Mouse (Mus musculus) hindbrain, embryonic 13.5 days (tissue): Measurements from ENCODE around the gene Fam102a. TPM values are rescaled to one million over a fixed set of nuclear protein-coding genes. Genes with fewer than 3 reads are reported as not detected.

Experiments used
- ATAC-seq: fragments of 200-750 bp; cut with Nextera tagmentation; 2 replicates; pipeline ENCODE4 v1.8.0; 2017; ENCODE audit warnings: moderate TSS enrichment; ENCODE audit not compliant: low FRiP score
- H3K27ac ChIP-seq: fragments of 300-500 bp; sonication (generic); 2 replicates; pipeline ENCODE4 v1.5.1; 2015; ENCODE audit warnings: inconsistent platforms, mild to moderate bottlenecking, moderate library complexity
- H3K27me3 ChIP-seq: fragments of 300-500 bp; sonication (generic); 2 replicates; pipeline ENCODE4 v1.6.1; 2015; ENCODE audit warnings: mild to moderate bottlenecking, inconsistent platforms
- H3K36me3 ChIP-seq: fragments of 300-500 bp; sonication (generic); 2 replicates; pipeline ENCODE4 v1.6.1; 2015; ENCODE audit warnings: mild to moderate bottlenecking, inconsistent platforms
- H3K4me1 ChIP-seq: fragments of 300-500 bp; sonication (generic); replicated peaks from 2 replicates; pipeline ENCODE4 v1.6.1; 2015; ENCODE audit warnings: inconsistent platforms
- H3K4me2 ChIP-seq: fragments of 300-500 bp; sonication (generic); 2 replicates; pipeline ENCODE4 v1.6.1; 2015; ENCODE audit warnings: inconsistent platforms, mild to moderate bottlenecking, moderate library complexity
- H3K4me3 ChIP-seq: fragments of 300-500 bp; sonication (generic); 2 replicates; pipeline ENCODE4 v1.5.1; 2015; ENCODE audit warnings: mild to moderate bottlenecking, inconsistent platforms
- H3K9ac ChIP-seq: fragments of 300-500 bp; sonication (generic); 2 replicates; pipeline ENCODE4 v1.6.1; 2015; ENCODE audit warnings: mild to moderate bottlenecking, inconsistent platforms
- H3K9me3 ChIP-seq: fragments of 300-500 bp; sonication (generic); 2 replicates; pipeline ENCODE4 v1.6.1; 2016; ENCODE audit warnings: inconsistent platforms
- WGBS: fragments of 180-500 bp; shearing (Covaris S2); methylation state at CpG from one replicate; pipeline ENCODE4 v1.1.7; 2015; 5-methylcytosine and 5-hydroxymethylcytosine counted together
- polyA plus RNA-seq: library from polyadenylated mRNA; unstranded; fragments of >200 nt; fragmentation: Nextera tagmentation; extraction: Ambion mirVana; gene quantifications from 2 replicates; pipeline ENCODE4 v1.2.1, GENCODE M21; 2015

Gene Fam102a
- polyA plus RNA-seq, 1 experiment from 2014 or later, result 7.1 TPM

- peak overlapping the region; percentile 96 for H3K9ac ChIP-seq
- H3K4me2 ChIP-seq, result peak overlapping the region; percentile 81
- H3K27ac ChIP-seq, result peak overlapping the region; percentile 97
- H3K9me3 ChIP-seq, result no peaks in the 10 kb centered on the region
- ATAC-seq, result no peak
- no peaks in the 10 kb centered on the region for H3K36me3 ChIP-seq
- peak overlapping the region; percentile 94 for H3K4me3 ChIP-seq
- H3K4me1 ChIP-seq, result peaks cover 79% of the 10 kb centered on the region
- H3K27me3 ChIP-seq, result no peaks in the 10 kb centered on the region
- WGBS, result 13% methylated on average over 9 of the region's 9 CpGs
These were observed 2.3 kb downstream of the Fam102a start for GRCm38 (mm10) chr2:32537360-32537905.

- peak overlapping the region; percentile 94 for H3K4me3 ChIP-seq
- WGBS, result 76% methylated on average over 5 of the region's 5 CpGs
- no peak for ATAC-seq
- H3K27ac ChIP-seq, result no peak overlapping the region
- H3K9ac ChIP-seq, result peak overlapping the region; percentile 96
- H3K4me1 ChIP-seq, result peaks cover 84% of the 10 kb centered on the region
- no peaks in the 10 kb centered on the region for H3K27me3 ChIP-seq
- no peaks in the 10 kb centered on the region for H3K36me3 ChIP-seq
- H3K4me2 ChIP-seq, result peak overlapping the region; percentile 81
- H3K9me3 ChIP-seq, result no peaks in the 10 kb centered on the region
These were observed 2.8 kb downstream of the Fam102a start for GRCm38 (mm10) chr2:32537941-32538340.

GRCm38 (mm10) chr2:32538461-32538860 lies 3.3 kb downstream of the Fam102a start:
- Histone ChIP-seq H3K36me3 (no peaks in the 10 kb centered on the region), H3K4me2 (peak overlapping the region; percentile 81), H3K4me3 (peak overlapping the region; percentile 94), H3K4me1 (peaks cover 87% of the 10 kb centered on the region), H3K27me3 (no peaks in the 10 kb centered on the region), H3K9me3 (no peaks in the 10 kb centered on the region), H3K9ac (peak overlapping the region; percentile 96; the same call in 1 of the 2 replicates), H3K27ac (no peak overlapping the region)
- no peak for ATAC-seq
- 69% methylated on average over 4 of the region's 4 CpGs for WGBS

GRCm38 (mm10) chr2:32539452-32539981 lies 4.4 kb downstream of the Fam102a start:
- Histone ChIP-seq H3K9me3 (no peaks in the 10 kb centered on the region), H3K27me3 (no peaks in the 10 kb centered on the region), H3K27ac (no peak overlapping the region), H3K4me2 (peak overlapping the region; percentile 81; the same call in 1 of the 2 replicates), H3K4me1 (peaks cover 77% of the 10 kb centered on the region), H3K4me3 (no peak overlapping the region), H3K36me3 (no peaks in the 10 kb centered on the region), H3K9ac (0 out of 2 replicates have a peak overlapping the region, but pooled peaks have one; percentile 96)
- ATAC-seq, result no peak
- WGBS, result 81% methylated on average over 14 of the region's 14 CpGs

- Histone ChIP-seq H3K4me1 (peaks cover 68% of the 10 kb centered on the region), H3K9me3 (no peaks in the 10 kb centered on the region), H3K4me3 (no peak overlapping the region), H3K27ac (no peak overlapping the region), H3K27me3 (no peaks in the 10 kb centered on the region), H3K36me3 (no peaks in the 10 kb centered on the region), H3K9ac (no peak overlapping the region), H3K4me2 (no peak overlapping the region)
- 96% methylated on average over 2 of the region's 2 CpGs for WGBS
- ATAC-seq, result no peak
These were observed 6.3 kb downstream of the Fam102a start for GRCm38 (mm10) chr2:32541333-32541908.

- Histone ChIP-seq H3K4me3 (no peak overlapping the region), H3K9me3 (no peaks in the 10 kb centered on the region), H3K9ac (no peak overlapping the region), H3K36me3 (no peaks in the 10 kb centered on the region), H3K4me2 (no peak overlapping the region), H3K27me3 (no peaks in the 10 kb centered on the region), H3K4me1 (peaks cover 62% of the 10 kb centered on the region), H3K27ac (no peak overlapping the region)
- ATAC-seq, result no peak
- 95% methylated on average over 4 of the region's 4 CpGs for WGBS
These were observed 6.9 kb downstream of the Fam102a start for GRCm38 (mm10) chr2:32541986-32542573.

- no peaks in the 10 kb centered on the region for H3K9me3 ChIP-seq
- H3K4me3 ChIP-seq, result no peak overlapping the region
- peaks cover 56% of the 10 kb centered on the region for H3K4me1 ChIP-seq
- H3K4me2 ChIP-seq, result no peak overlapping the region
- no peaks in the 10 kb centered on the region for H3K27me3 ChIP-seq
- H3K36me3 ChIP-seq, result no peaks in the 10 kb centered on the region
- no peak overlapping the region for H3K27ac ChIP-seq
- 83% methylated on average over 3 of the region's 3 CpGs for WGBS
- no peak for ATAC-seq
- H3K9ac ChIP-seq, result no peak overlapping the region
These were observed 7.9 kb downstream of the Fam102a start for GRCm38 (mm10) chr2:32543031-32543449.

- Histone ChIP-seq H3K4me2 (no peak overlapping the region), H3K9ac (no peak overlapping the region), H3K27me3 (no peaks in the 10 kb centered on the region), H3K36me3 (peaks cover 6% of the 10 kb centered on the region; the same call in 1 of the 2 replicates), H3K9me3 (no peaks in the 10 kb centered on the region), H3K4me1 (peaks cover 32% of the 10 kb centered on the region), H3K27ac (0 out of 2 replicates have a peak overlapping the region, but pooled peaks have one; percentile 14), H3K4me3 (no peak overlapping the region)
- 77% methylated on average over 1 of the region's 1 CpGs for WGBS
- no peak for ATAC-seq
These were observed 11.8 kb downstream of the Fam102a start for GRCm38 (mm10) chr2:32546951-32547350.

GRCm38 (mm10) chr2:32547380-32547779 lies 12.2 kb downstream of the Fam102a start:
- H3K9me3 ChIP-seq, result no peaks in the 10 kb centered on the region
- H3K9ac ChIP-seq, result no peak overlapping the region
- H3K27me3 ChIP-seq, result no peaks in the 10 kb centered on the region
- peaks cover 28% of the 10 kb centered on the region for H3K4me1 ChIP-seq
- WGBS, result 86% methylated on average over 5 of the region's 5 CpGs
- no peak for ATAC-seq
- H3K4me3 ChIP-seq, result no peak overlapping the region
- no peak overlapping the region for H3K4me2 ChIP-seq
- H3K27ac ChIP-seq, result 0 out of 2 replicates have a peak overlapping the region, but pooled peaks have one; percentile 14
- peaks cover 6% of the 10 kb centered on the region; the same call in 1 of the 2 replicates for H3K36me3 ChIP-seq

GRCm38 (mm10) chr2:32547964-32548739 lies 13.0 kb downstream of the Fam102a start:
- ATAC-seq, result no peak
- no peak overlapping the region for H3K9ac ChIP-seq
- H3K27me3 ChIP-seq, result no peaks in the 10 kb centered on the region
- no peaks in the 10 kb centered on the region for H3K9me3 ChIP-seq
- H3K4me3 ChIP-seq, result no peak overlapping the region
- peaks cover 20% of the 10 kb centered on the region for H3K4me1 ChIP-seq
- H3K4me2 ChIP-seq, result no peak overlapping the region
- H3K27ac ChIP-seq, result no peak overlapping the region
- peaks cover 6% of the 10 kb centered on the region; the same call in 1 of the 2 replicates for H3K36me3 ChIP-seq
- WGBS, result 91% methylated on average over 7 of the region's 7 CpGs

GRCm38 (mm10) chr2:32549171-32549570 lies 14.0 kb downstream of the Fam102a start:
- WGBS, result 91% methylated on average over 9 of the region's 9 CpGs
- ATAC-seq, result no peak
- Histone ChIP-seq H3K36me3 (peaks cover 6% of the 10 kb centered on the region; the same call in 1 of the 2 replicates), H3K9me3 (no peaks in the 10 kb centered on the region), H3K27me3 (no peaks in the 10 kb centered on the region), H3K9ac (no peak overlapping the region), H3K4me3 (no peak overlapping the region), H3K4me2 (no peak overlapping the region), H3K27ac (no peak overlapping the region), H3K4me1 (peaks cover 18% of the 10 kb centered on the region; the same call in 1 of the 2 replicates)

- H3K4me3 ChIP-seq, result no peak overlapping the region
- no peak overlapping the region for H3K27ac ChIP-seq
- ATAC-seq, result no peak
- peaks cover 6% of the 10 kb centered on the region; the same call in 1 of the 2 replicates for H3K36me3 ChIP-seq
- no peaks in the 10 kb centered on the region for H3K9me3 ChIP-seq
- peaks cover 18% of the 10 kb centered on the region; the same call in 1 of the 2 replicates for H3K4me1 ChIP-seq
- H3K27me3 ChIP-seq, result no peaks in the 10 kb centered on the region
- 79% methylated on average over 6 of the region's 6 CpGs for WGBS
- H3K4me2 ChIP-seq, result no peak overlapping the region
- no peak overlapping the region for H3K9ac ChIP-seq
These were observed 14.6 kb downstream of the Fam102a start for GRCm38 (mm10) chr2:32549764-32550163.
